Mouse (Mus musculus) spleen, adult 2 months (tissue): ENCODE results near the gene Spen.

Experiments used
- CTCF ChIP-seq: fragments of 200-500 bp; IDR thresholded peaks from 2 replicates; pipeline ENCODE4 v1.5.1; 2011; ENCODE audit warnings: mild to moderate bottlenecking, inconsistent platforms; ENCODE audit not compliant: insufficient read depth, insufficient read length, insufficient replicate concordance; ENCODE audit errors: extremely low read depth
- POLR2A ChIP-seq: fragments of 200-500 bp; IDR thresholded peaks from 2 replicates; pipeline ENCODE4 v1.6.1; 2011; ENCODE audit warnings: low read depth, low read length, inconsistent platforms

GRCm38 (mm10) chr4:141451916-141452450 lies 86.4 kb downstream of the Spen start:
- TF ChIP-seq POLR2A (no peak), CTCF (no peak)
